Mouse (Mus musculus): Measurements from ENCODE around the gene Anapc2. TPM values are rescaled to one million over a fixed set of nuclear protein-coding genes. Genes with fewer than 3 reads are reported as not detected.
"Not testable (repeated sequence)": the region's sequence is repeated elsewhere in the genome, so short reads cannot be mapped to it uniquely, and the experiment has no call there.

Anapc2 gene
- polyA plus RNA-seq, 1 experiment from 2014 or later = 153 TPM

DNA sequence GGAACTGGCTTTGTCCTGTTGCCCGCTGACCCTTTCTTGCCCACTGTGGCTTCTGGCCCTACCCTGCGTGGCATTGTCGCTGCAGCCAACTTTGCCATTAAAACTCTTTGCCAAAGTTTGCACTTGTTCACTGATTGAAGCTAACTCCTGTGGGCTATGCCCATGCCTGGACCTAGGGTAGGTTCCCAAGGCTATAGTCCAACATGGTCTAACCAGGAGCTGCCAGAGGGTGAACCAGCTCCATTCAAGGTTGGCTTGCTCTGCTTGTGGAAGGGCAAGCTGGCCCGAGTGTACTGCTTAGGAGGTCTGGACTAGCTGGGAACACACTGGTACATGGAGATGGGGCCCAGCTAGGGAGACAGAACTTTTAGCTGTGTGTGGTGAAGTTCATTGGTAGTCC is 28.1 kb upstream of the Anapc2 start:
- Histone ChIP-seq H3K4me1 (peaks cover 31% of the 10 kb centered on the region), H3K27ac (no peak overlapping the region), H3K9me3 (replicated peaks) (no peaks in the 10 kb centered on the region), H3K27me3 (ENCODE audit: low read depth, poor library complexity, severe bottlenecking) (peaks cover 39% of the 10 kb centered on the region), H3K4me3 (no peak overlapping the region), H3K36me3 (peaks cover 43% of the 10 kb centered on the region)
- WGBS = 87% methylated on average over 4 of the region's 4 CpGs
- DNase-seq (ENCODE audit: low spot score) = no peak

DNA sequence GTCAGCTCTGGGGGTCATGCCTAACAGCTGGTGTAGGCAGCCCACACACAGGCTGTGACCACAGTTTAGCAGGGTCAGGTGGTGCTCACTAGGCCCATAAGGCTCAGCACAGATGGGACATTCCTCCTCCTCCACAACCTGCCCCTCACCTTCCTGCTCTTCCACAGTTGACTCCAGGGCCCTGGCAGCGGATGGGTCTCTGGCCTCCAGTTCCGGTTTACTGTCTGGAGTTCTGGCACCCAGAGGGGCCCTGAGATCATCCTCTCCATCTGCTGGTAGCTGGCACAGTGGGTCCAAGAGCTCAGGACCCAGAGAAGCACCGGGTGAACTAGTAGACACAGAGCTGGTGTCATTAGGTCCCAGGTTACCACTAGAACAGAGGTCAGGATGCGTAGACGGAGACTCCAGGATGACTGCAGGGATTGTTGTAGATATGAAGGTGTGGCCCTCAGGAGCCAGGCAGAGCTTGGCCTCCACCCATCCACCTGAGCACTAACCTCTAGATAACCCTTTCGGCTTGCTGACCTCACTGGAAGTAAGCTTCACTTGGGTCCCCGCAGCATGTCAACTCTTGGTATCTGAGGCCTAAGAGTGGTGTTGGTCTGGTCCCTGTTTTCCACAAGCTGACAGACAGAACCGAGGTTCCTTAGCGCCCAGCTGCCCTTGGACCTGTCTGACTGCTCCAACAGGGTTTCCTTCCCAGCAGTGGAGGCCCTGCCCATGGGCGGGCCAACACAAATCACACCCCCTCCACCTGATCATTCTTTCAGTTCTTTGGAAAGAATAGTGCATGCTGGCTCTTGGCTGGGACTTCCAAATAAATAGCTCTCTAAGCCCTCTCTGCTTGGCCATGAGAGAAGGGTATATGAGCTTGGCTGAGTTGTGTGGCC is 25.9 kb upstream of the Anapc2 start, which contains the start of gene AL732309.1:
Gene AL732309.1, minus strand, starts transcription at position 681 of the 890 bp plus-strand sequence.
- peaks cover 65% of the 10 kb centered on the region for H3K36me3 ChIP-seq
- H3K27me3 ChIP-seq (ENCODE audit: low read depth, poor library complexity, severe bottlenecking) = peaks cover 31% of the 10 kb centered on the region
- no peak within 1 kb of the TSS for H3K4me3 ChIP-seq
- WGBS = 91% methylated on average over 10 of the region's 10 CpGs
- H3K9me3 ChIP-seq (replicated peaks) = no peaks in the 10 kb centered on the region
- H3K4me1 ChIP-seq = peaks cover 18% of the 10 kb centered on the region
- DNase-seq (ENCODE audit: low spot score) = no peak
- no peak within 1 kb of the TSS for H3K27ac ChIP-seq

DNA sequence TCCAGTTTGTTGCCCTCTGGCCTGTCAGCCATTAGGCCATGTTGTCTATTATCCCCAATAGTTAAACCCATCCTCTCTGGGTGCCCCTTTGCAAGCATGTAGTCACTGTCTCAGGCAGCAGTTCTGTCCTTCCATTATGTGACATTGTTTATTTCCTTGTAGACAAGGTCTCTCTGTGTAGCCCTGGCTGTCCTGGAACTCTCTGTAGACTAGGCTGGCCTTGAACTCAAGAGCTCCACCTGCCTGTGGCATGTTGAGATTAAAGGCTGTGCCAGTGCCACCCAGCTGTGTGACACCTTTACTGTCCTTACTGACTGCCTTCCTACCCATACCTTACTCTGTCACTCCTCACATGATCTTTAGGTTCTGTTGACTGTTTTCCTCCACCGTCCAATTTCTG is 19.9 kb upstream of the Anapc2 start:
- Histone ChIP-seq H3K9me3 (replicated peaks) (no peaks in the 10 kb centered on the region), H3K4me1 (peaks cover 18% of the 10 kb centered on the region), H3K4me3 (no peak overlapping the region), H3K27me3 (ENCODE audit: low read depth, poor library complexity, severe bottlenecking) (no peaks in the 10 kb centered on the region), H3K36me3 (peaks cover 56% of the 10 kb centered on the region), H3K27ac (no peak overlapping the region)
- DNase-seq (ENCODE audit: low spot score) = no peak
- WGBS = 83% methylated on average over 1 of the region's 1 CpGs

DNA sequence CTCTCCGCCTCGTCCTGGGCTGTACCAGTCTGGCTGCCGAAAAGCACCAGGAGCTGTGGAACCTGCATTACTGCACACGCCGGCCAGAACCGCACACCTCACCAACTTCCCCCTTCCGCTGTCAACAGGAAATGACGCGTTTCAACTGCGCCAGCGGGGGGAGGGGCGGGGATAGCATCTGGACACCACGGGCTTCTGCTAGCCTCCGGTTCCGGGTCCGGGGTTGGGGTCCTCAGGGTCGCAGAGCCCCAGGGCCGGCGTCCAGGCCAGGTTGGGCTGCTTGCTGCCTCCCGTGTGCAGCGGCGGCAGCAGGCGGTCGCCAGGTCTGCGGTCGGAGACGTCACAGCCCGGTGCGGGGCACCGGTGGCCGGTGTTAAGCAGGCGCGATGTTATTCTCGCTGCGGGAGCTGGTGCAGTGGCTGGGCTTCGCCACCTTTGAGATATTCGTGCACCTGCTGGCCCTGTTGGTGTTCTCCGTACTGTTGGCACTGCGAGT is 16.9 kb upstream of the Anapc2 start, which contains the start of gene Tmem203:
Gene Tmem203, plus strand, starts transcription at position 156 of the 496 bp plus-strand sequence.
- H3K4me1 ChIP-seq = peaks cover 18% of the 10 kb centered on the region
- H3K4me3 ChIP-seq = peak within 1 kb of the TSS; percentile 79
- WGBS = under 1% methylated on average over 39 of the region's 39 CpGs
- H3K27me3 ChIP-seq (ENCODE audit: low read depth, poor library complexity, severe bottlenecking) = no peaks in the 10 kb centered on the region
- peak; percentile 99 for DNase-seq (ENCODE audit: low spot score)
- H3K27ac ChIP-seq = peak within 1 kb of the TSS; percentile 92
- no peaks in the 10 kb centered on the region for H3K9me3 ChIP-seq (replicated peaks)
- H3K36me3 ChIP-seq = peaks cover 26% of the 10 kb centered on the region

DNA sequence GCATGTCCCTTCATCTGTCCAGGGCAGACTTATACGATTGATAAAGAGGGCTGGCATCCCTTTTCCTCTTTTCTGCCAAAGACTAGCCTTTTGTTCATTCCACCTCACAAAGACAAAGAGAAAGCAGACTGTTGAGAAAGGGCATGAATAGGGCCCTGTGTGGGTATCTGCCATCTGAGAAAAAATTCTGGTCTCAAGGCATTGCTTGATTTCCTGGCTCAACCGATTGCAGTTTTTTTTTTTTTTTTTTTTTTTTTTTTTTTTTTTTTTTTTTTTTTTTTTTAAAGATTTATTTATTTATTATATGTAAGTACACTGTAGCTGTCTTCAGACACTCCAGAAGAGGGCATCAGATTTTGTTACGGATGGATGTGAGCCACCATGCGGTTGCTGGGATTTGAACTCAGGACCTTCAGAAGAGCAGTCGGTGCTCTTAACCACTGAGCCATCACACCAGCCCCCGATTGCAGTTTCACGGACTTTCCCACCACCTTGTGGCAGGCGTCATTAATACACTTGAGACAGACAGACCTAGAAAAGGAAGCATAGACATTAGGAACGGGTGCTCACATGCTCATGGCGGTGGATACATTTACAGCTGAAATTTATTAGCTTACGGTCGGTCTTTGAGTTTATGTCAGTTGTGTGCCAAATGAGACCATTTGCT is 15.7 kb upstream of the Anapc2 start:
- H3K27me3 ChIP-seq (ENCODE audit: low read depth, poor library complexity, severe bottlenecking); H3K9me3 ChIP-seq (replicated peaks); DNase-seq (ENCODE audit: low spot score); H3K27ac ChIP-seq: not testable (repeated sequence)
- Histone ChIP-seq H3K4me1 (peaks cover 18% of the 10 kb centered on the region), H3K36me3 (peaks cover 14% of the 10 kb centered on the region), H3K4me3 (peak overlapping the region; percentile 79)
- 68% methylated on average over 12 of the region's 12 CpGs for WGBS

DNA sequence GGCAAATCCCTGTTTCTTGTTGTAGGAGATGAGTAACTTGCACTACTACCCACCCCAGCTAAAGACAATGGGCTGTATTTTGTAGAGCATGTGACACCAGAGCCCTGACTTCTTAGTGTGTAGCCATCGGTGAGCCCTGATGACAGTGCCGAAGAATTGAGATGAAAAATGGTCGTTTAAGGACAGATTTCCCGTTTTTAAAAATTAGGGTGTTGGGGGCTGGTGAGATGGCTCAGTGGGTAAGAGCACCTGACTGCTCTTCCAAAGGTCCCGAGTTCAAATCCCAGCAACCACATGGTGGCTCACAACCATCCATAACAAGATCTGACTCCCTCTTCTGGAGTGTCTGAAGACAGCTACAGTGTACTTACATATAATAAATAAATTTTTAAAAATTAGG is 15.0 kb upstream of the Anapc2 start:
- 91% methylated on average over 5 of the region's 5 CpGs for WGBS
- H3K36me3 ChIP-seq = not testable (repeated sequence)

DNA sequence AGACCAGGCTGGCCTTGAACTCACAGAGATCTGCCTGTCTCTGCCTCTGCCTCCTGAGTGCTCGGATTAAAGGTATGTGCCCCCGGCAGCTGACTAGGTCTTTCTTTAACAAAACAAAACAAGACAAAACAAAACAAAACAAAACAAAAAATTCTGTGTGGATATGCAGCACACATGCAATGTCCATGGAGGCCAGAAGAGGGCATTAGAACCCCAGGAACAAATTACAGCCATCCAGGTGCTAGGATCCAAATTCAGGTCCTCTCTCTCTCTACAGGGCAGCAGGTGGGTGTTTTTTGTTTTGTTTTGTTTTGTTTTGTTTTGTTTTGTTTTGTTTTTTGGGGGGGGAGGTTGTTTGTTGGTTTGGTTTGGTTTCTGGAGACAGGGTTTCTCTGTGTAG is 13.4 kb upstream of the Anapc2 start:
- Histone ChIP-seq H3K4me3 (no peak overlapping the region), H3K9me3 (replicated peaks) (no peaks in the 10 kb centered on the region), H3K4me1 (peaks cover 35% of the 10 kb centered on the region), H3K27ac (no peak overlapping the region), H3K36me3 (no peaks in the 10 kb centered on the region), H3K27me3 (ENCODE audit: low read depth, poor library complexity, severe bottlenecking) (peaks cover 9% of the 10 kb centered on the region)
- 69% methylated on average over 2 of the region's 2 CpGs for WGBS
- DNase-seq (ENCODE audit: low spot score) = no peak

More for the DNA sequence above, 15.0 kb upstream of the Anapc2 start:
- not testable (repeated sequence) for H3K27ac ChIP-seq; H3K4me3 ChIP-seq; DNase-seq (ENCODE audit: low spot score); H3K27me3 ChIP-seq (ENCODE audit: low read depth, poor library complexity, severe bottlenecking); H3K9me3 ChIP-seq (replicated peaks)
- H3K4me1 ChIP-seq = peaks cover 23% of the 10 kb centered on the region

DNA sequence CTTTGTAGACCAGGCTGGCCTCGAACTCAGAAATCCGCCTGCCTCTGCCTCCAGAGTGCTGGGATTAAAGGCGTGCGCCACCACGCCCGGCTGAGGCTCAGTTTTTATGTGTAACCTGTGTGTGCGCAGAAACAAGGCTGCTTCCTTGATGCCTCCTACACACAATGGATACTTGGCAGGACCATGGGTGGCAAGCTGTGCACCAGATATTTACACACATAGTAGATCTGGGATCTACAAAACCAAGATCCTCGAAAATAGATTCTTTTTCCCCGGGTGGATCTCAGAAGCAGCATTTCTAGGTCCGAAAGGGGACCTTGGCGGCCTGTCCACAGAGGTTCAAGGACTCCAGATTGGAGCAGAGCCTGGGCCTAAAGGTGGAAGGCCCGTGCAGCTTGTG is 10.4 kb upstream of the Anapc2 start:
- 50% methylated on average over 12 of the region's 12 CpGs for WGBS
- Histone ChIP-seq H3K27me3 (ENCODE audit: low read depth, poor library complexity, severe bottlenecking) (peaks cover 29% of the 10 kb centered on the region), H3K9me3 (replicated peaks) (no peaks in the 10 kb centered on the region), H3K4me1 (peaks cover 41% of the 10 kb centered on the region), H3K27ac (peak overlapping the region; percentile 80), H3K4me3 (peak overlapping the region; percentile 85), H3K36me3 (no peaks in the 10 kb centered on the region)
- no peak for DNase-seq (ENCODE audit: low spot score)

DNA sequence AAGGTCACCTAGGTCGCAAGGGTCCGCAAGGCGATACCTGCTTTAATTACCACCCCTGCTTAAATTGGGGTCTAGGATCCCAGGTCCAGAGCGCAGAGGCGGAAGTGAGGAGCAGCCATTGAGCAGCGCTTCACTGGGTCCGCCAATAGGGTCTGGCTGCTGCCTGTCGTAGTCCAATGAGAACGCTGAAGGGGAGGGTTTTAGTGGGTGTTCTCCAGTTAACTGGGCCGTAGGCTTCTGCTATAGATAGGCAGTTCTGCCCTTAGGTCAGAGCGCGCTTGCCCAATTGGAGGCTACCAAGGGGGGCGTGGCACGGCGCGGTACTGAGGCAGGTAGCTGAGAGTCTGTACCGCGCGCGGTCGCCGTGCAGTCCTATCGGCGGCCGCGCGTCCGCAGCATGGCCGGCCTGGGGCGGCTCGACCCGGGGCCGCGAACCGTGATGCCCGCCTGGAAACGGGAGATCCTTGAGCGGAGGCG is 9.9 kb upstream of the Anapc2 start, which contains the start of gene Tprn:
Gene Tprn, plus strand, starts transcription at position 328 of the 477 bp plus-strand sequence.
- DNase-seq (ENCODE audit: low spot score) = peak; percentile 90
- peaks cover 29% of the 10 kb centered on the region for H3K27me3 ChIP-seq (ENCODE audit: low read depth, poor library complexity, severe bottlenecking)
- WGBS = under 1% methylated on average over 39 of the region's 39 CpGs
- H3K9me3 ChIP-seq (replicated peaks) = no peaks in the 10 kb centered on the region
- peak within 1 kb of the TSS; percentile 80 for H3K27ac ChIP-seq
- H3K36me3 ChIP-seq = no peaks in the 10 kb centered on the region
- H3K4me1 ChIP-seq = peaks cover 41% of the 10 kb centered on the region
- H3K4me3 ChIP-seq = peak within 1 kb of the TSS; percentile 85

DNA sequence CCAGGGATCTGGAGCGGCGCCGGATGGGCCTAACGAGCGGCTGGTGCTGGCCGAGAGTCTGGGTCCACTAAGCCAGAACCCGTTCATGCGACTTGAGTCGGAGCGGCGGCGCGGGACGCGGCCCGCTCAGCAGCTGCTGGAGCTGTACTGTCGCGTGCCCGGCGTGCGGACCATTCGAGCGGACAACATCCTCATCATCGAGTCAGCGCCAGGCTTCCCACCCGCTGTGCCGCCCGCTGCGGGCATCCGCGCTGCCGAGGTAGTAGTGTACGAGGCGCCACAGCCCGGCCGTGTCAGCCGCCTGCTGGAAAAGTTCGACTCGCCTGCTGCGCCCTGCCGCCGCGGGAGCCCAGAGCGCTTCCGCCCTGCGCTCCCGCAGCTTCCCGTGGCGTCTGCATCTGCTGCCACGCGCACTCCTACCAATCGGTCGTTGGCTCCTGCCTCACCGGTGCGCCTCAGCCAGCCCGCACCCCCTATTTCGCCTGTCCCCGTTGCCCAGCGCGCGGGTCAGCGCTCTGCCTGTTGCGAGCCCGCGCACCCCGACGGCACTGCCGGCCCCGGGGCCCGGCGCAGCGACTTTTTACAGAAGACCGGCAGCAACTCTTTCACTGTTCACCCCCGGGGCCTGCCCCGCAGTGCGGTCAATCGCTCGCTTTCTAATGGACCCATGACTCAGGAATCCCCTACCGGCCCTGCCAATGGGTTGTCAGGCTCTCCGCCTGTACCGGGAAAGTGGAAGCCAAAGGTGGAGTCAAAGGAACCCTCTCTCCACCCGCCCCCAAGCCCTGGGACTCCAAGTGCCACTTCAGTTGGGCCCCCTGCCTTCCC is 9.3 kb upstream of the Anapc2 start:
- under 1% methylated on average over 82 of the region's 82 CpGs for WGBS
- Histone ChIP-seq H3K4me1 (peaks cover 41% of the 10 kb centered on the region), H3K9me3 (replicated peaks) (no peaks in the 10 kb centered on the region), H3K36me3 (peaks cover 1% of the 10 kb centered on the region), H3K27me3 (ENCODE audit: low read depth, poor library complexity, severe bottlenecking) (peaks cover 29% of the 10 kb centered on the region), H3K27ac (peak overlapping the region; percentile 80), H3K4me3 (peak overlapping the region; percentile 85)
- DNase-seq (ENCODE audit: low spot score) = peak; percentile 58

DNA sequence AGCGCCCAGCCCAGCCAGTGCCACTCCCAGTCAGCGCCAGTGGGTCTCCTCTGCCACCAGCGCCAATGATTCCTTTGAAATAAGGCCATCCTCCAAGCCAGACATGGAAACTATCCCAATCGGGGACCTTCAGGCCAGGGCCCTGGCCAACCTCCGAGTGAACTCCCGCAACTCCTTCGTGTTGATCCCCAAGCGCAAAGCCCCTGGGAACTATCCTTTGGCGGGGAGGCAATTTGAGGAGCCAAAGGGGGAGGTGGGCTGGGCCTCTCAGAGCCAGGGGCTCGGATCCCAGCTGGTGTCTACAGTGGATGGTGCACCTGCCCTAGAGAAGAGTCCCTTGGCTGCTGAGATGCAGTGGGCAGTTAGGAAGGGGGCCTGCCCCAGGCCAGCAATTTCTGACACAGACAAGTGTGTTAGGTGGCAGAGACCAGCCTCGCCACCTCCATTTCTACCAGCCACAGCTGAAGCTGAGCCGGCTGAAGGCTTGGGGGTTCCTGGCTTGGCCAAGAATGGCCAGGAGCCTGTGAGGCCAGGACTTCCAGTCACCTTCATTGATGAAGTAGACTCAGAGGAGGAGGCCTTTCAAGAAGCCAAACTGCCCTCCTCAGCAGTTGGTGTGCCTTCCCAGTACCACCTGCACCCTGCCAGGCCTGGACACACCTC is 8.5 kb upstream of the Anapc2 start:
- Histone ChIP-seq H3K9me3 (replicated peaks) (no peaks in the 10 kb centered on the region), H3K27me3 (ENCODE audit: low read depth, poor library complexity, severe bottlenecking) (peaks cover 29% of the 10 kb centered on the region), H3K36me3 (peaks cover 8% of the 10 kb centered on the region), H3K27ac (no peak overlapping the region; the same call in 1 of the 2 replicates), H3K4me1 (peaks cover 41% of the 10 kb centered on the region), H3K4me3 (peak overlapping the region; percentile 85)
- WGBS = 21% methylated on average over 12 of the region's 12 CpGs
- DNase-seq (ENCODE audit: low spot score) = no peak

DNA sequence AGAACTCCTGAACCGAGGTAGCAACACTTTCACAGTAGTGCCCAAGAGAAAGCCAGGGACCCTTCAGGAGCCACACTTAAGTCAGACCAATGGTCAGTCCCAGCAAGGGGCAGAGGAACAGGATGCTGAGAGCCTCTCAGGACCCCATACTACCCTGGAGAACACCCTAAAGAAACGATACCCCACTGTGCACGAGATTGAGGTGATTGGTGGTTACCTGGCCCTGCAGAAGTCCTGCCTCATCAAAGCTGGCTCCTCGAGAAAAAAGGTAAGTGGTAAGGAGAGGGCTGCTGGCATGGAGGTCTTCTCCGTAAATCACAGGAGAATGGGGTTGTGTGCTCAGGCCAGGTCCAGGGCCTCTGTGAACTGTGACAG is 8.0 kb upstream of the Anapc2 start:
- H3K4me1 ChIP-seq = peaks cover 41% of the 10 kb centered on the region
- H3K27me3 ChIP-seq (ENCODE audit: low read depth, poor library complexity, severe bottlenecking) = peaks cover 29% of the 10 kb centered on the region
- peak overlapping the region; percentile 85 for H3K4me3 ChIP-seq
- H3K9me3 ChIP-seq (replicated peaks) = no peaks in the 10 kb centered on the region
- DNase-seq (ENCODE audit: low spot score) = no peak
- no peak overlapping the region for H3K27ac ChIP-seq
- peaks cover 14% of the 10 kb centered on the region for H3K36me3 ChIP-seq
- 69% methylated on average over 5 of the region's 5 CpGs for WGBS

Measured in limb, embryonic 10.5 days (tissue).